Mouse (Mus musculus): ENCODE measurements around the gene Kcnq2.

- TF ChIP-seq CTCF (IDR thresholded peaks at IDR 0.05; ENCODE audit: insufficient read depth, low read depth, low read length) (no peak), POLR2A (IDR thresholded peaks at IDR 0.05; ENCODE audit: insufficient read depth, low read depth, low read length) (no peak)
Observed at GRCm38 (mm10) chr2:181080886-181081285, 54.2 kb downstream of the Kcnq2 start.
